Mouse (Mus musculus) retina, postnatal 1 day (tissue): ENCODE measurements around the gene Smarca2.

Source experiments
- DNase-seq: peaks from one replicate; pipeline ENCODE4 v3.0.0-alpha.2; 2012

The Smarca2 gene

DNA sequence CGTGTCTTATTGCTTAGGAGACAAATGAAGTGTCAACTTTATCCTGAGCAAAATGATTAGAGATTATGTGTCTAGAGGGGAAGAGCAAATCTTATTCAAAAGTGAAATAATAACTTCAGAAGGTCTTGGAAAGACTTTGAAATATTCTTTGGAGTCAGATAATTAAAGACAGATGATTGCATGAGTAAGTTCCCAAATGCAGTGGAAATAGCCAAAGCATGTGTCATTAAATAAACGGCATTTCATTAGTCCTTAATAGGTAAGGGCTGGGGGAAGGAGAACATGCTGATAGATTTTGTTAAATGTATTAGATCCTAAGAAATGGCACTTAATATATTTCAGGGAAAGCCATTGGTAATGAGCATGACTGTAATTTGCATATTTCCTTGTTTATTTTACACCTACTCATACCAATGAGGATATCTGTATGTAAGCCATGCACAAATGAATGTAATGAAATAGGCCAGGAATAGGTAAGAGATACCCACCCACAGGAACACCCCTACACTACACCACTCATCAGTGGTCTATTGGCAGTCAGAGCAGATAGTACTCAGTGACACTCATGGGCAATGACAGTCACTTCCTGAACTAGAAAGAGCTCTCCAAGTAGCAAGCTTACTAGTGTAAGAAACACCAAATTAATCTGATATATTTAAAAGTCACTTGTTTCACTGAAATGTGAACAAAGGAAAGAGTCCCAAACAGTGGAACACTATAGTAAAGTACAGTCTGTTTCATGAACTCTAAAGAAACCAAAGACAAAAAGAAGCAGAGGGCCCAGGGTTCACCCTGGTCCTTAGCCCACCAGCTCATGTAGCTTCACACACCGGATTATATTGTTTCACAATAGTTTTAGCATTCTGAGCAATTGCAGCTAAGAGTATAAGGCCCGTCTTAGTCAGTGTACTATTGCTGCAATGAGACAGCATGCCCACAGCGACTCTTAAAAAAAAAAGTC, 185.8 kb downstream of the Smarca2 start:
- no peak for DNase-seq

DNA sequence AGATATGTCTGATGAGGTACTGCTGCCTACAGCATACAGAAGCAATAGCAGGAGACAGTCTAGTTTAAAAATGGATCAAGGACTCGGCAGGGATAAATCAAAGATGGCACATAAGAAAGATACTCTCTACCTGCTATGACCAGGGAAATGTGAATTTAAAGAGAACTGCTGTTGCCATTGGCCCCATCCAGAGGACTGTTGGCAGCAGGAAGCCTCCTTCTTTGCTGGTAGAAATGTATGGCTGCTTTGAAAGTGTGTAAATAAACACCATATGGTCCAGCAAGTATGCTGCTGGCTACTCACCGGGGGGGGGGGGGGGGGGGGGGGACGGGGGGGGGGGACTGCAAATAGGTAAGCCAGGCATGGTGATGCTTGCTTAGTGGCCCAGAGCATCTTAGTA, 189.5 kb downstream of the Smarca2 start:
- no peak for DNase-seq

DNA sequence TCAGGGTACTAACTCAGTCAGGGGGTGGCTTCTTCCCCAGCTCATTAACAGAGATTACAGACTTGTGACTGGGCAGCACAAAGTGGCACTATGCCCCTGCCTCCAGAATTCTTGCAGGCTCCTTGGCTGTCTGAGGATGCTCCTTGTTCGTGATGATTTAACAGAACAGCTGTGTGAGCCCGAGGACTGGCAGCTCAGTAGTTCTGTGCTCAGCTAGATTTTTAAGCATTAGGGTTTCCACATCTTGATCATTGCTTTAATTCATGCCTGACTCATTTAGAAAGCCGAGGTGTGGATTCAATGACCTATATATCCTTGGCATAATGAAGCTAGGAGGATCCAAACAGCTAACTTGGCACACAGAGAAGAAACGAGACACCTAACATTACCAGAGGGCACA, 191.2 kb downstream of the Smarca2 start:
- peak; percentile 37 for DNase-seq

DNA sequence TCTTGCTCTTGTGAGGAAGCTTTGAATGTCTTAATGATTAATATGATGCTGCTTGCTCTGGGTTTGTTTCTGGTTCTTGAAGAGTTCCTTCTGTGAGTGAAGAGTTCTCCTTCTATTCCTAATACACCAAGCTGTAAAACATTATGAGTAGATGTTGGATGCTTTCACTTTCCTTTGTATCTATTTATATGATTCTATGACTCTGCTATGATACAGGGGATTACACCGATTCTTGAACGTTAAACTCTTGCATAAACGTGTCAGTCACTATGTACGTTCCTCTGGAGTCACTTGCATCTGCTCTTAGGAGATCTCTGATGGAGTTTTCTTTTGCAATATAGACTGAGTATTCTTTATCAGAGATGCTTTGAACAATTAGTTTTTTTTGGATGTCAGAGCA, 199.6 kb downstream of the Smarca2 start:
- DNase-seq, result no peak

DNA sequence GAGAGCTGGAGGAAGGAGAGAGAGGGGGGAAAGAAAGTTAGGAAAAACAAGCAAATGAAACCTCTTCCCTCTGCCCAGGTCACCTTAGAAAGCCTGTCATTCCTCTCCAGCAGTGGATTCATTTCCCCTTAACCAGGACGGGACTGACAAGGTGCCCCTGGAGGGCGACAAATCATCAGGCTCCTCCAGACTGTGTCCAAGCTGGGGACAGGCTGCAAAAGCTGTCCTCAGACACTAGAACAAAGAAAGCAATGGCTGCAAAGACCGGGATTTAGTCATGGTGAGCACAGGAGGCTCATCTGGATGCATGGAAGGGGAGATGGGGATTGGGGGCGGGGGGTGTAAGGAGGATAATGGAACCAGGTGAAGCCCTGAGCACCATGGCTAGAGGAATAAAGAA, 209.8 kb downstream of the Smarca2 start:
- DNase-seq, result peak; percentile 61

DNA sequence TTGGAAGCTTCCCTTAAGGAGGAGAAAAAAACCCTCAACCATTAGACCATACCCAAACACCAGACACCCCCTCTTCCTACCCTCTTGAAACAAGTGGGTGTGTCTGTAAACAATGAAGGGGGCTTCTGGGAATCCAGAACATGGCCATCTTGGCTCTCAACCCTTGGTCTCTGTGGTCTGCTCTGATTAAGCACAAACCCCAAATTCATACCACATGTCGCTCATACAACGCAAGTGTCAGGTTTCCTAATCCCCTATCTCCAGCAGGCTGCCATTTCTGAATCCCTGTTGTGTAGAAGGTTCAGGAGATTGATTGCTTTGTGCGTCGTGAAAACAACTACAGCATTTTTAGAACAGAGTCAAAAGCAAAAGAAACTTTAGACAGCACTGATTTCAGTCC, 213.1 kb downstream of the Smarca2 start:
- no peak for DNase-seq
